Mouse (Mus musculus) heart, embryonic 10.5 days (tissue): ENCODE results near the gene Atp23. TPM values are rescaled to one million over a fixed set of nuclear protein-coding genes. Genes with fewer than 3 reads are reported as not detected.
A peak's percentile ranks its signal among the peaks of the same experiment; 100 is the strongest.

Experiments used
- DNase-seq: peaks from one replicate; pipeline ENCODE4 v3.0.0-alpha.2; 2017; ENCODE audit warnings: low spot score
- H3K27ac ChIP-seq: fragments of 300-500 bp; sonication (generic); 2 replicates; pipeline ENCODE4 v1.5.1; 2016; ENCODE audit warnings: mild to moderate bottlenecking
- H3K27me3 ChIP-seq: fragments of 300-500 bp; sonication (generic); 2 replicates; pipeline ENCODE4 v1.6.1; 2016; ENCODE audit warnings: mild to moderate bottlenecking; ENCODE audit not compliant: poor library complexity, insufficient read depth, severe bottlenecking
- H3K36me3 ChIP-seq: fragments of 300-500 bp; sonication (generic); 2 replicates; pipeline ENCODE4 v1.6.1; 2016; ENCODE audit warnings: mild to moderate bottlenecking, moderate library complexity
- H3K4me1 ChIP-seq: fragments of 300-500 bp; sonication (generic); 2 replicates; pipeline ENCODE4 v1.6.1; 2016; ENCODE audit warnings: mild to moderate bottlenecking
- H3K4me3 ChIP-seq: fragments of 300-500 bp; sonication (generic); 2 replicates; pipeline ENCODE4 v1.5.1; 2016; ENCODE audit warnings: mild to moderate bottlenecking, moderate library complexity
- H3K9me3 ChIP-seq: fragments of 300-500 bp; sonication (generic); 2 replicates; pipeline ENCODE4 v1.6.1; 2016; ENCODE audit warnings: mild to moderate bottlenecking, moderate library complexity
- WGBS: fragments of 180-500 bp; shearing (Covaris S2); methylation state at CpG from one replicate; pipeline ENCODE4 v1.1.7; 2016; 5-methylcytosine and 5-hydroxymethylcytosine counted together
- polyA plus RNA-seq: library from polyadenylated mRNA; unstranded; fragments of >200 nt; fragmentation: Nextera tagmentation; extraction: Ambion mirVana; gene quantifications from 2 replicates; pipeline ENCODE4 v1.2.1, GENCODE M21; 2016

The Atp23 gene
- polyA plus RNA-seq, 1 experiment from 2014 or later: 15.4 TPM

DNA sequence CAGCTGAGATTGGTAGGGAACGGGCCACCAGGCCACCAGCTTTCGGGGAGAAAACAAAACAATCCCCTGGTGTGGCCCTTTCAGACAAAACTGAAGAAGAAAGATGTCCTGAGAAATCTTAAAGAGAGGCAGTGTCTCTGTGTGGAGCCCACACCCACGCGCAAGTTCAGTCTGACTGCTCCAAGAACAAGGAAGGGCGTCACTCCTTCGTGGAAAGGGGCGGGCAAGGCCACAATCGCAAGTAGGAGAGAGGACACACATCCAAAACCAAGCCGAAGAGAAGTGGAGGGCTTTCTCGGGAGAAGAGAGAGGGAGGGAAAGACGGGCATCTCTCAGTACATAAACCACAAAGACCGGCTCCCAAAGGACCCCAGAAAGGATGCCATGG, 27.7 kb upstream of the Atp23 start:
- 22% methylated on average over 12 of the region's 12 CpGs for WGBS
- no peak for DNase-seq
- Histone ChIP-seq H3K27me3 (peaks cover 13% of the 10 kb centered on the region), H3K9me3 (no peaks in the 10 kb centered on the region), H3K36me3 (no peaks in the 10 kb centered on the region), H3K4me1 (peaks cover 63% of the 10 kb centered on the region), H3K27ac (peak overlapping the region; percentile 92), H3K4me3 (peak overlapping the region; percentile 69)

DNA sequence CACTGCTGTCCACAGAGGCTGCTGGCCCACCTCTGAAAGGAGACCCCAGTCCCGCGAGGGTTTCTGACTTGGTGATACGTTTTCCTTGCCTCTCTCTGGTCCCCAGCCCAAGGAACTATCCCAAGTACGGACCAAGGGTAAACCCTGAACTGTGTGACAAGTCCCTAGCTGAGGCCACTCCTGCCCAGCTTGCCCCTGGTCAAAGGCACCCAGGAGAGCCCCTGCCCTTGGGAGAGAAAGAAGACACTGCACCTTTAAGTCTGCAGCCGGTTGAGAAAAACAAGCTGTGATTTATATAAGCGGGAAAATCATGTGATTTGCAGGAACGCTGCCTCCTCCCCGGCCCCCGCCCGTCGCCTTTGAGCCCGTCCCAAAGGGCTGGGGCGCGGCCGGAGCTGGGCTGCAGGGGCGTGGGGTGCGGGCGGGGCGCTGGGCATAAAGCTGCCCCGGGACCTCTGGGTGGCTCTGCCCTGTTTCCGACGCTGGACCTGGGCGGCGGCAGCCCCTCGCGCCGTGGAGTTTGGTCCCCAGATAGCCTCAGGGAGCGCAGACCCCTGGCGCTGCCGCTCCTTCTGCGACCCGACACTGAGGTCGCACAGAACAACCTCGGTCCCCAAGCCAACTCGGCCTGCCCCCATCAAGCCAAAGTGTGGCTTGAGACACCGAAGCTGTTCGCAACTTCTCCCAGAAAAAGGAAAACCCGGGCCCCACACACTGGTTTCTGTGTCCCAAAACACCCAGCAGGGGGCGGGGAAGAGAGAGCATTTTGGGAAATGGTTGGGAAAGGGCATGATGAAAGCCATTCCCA, 27.1 kb upstream of the Atp23 start:
- WGBS: 1% methylated on average over 39 of the region's 39 CpGs

DNA sequence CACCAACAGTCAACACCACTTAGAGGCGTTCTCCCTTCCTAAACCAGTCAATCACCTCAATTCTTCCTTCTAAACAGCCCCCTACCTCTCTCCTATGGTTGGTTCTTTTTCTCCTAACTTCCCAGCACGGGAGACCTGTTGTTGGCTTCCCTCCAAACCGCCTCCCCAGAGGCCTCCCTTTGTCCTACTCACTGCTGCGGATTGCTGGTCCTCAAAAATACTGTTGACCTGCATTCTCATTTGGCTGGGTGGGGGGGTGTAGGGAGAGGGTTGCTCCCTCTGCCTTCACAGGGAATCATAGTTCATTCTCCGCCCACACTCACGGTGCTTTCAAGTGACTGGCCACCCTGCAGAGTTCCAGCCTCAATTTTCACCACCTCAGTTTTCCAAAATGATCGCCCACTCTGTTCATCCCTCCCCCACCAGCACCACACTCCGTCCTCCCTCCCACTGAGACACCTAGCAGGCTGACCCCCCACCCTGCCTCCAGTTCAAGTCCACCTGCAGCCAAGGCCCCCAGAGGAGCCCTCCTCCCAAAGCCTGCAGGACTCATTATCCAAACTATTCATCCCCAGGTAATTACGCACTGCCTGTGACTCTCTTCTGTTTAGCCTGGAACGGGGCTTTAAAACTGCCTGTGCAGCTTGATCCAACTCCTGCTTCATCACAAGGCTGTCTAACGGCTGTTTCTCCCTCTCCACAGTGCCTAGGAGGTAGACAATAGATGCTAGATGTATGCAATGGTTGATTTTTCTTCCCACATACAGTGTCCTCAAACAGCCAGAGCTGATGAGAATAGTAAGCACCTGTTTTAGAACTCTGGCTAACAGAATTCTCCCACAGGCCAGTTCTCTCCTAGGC, 26.2 kb upstream of the Atp23 start:
- no peaks in the 10 kb centered on the region for H3K36me3 ChIP-seq
- no peaks in the 10 kb centered on the region for H3K9me3 ChIP-seq
- peaks cover 13% of the 10 kb centered on the region for H3K27me3 ChIP-seq
- H3K4me1 ChIP-seq: peaks cover 59% of the 10 kb centered on the region
- no peak for DNase-seq
- WGBS: 27% methylated on average over 11 of the region's 11 CpGs
- H3K4me3 ChIP-seq: peak overlapping the region; percentile 69
- H3K27ac ChIP-seq: peak overlapping the region; percentile 92

More for the DNA sequence above, 27.1 kb upstream of the Atp23 start:
- Histone ChIP-seq H3K27ac (peak overlapping the region; percentile 92), H3K36me3 (no peaks in the 10 kb centered on the region), H3K4me3 (peak overlapping the region; percentile 69), H3K9me3 (no peaks in the 10 kb centered on the region), H3K27me3 (peaks cover 13% of the 10 kb centered on the region), H3K4me1 (peaks cover 59% of the 10 kb centered on the region)
- DNase-seq: peak; percentile 86

DNA sequence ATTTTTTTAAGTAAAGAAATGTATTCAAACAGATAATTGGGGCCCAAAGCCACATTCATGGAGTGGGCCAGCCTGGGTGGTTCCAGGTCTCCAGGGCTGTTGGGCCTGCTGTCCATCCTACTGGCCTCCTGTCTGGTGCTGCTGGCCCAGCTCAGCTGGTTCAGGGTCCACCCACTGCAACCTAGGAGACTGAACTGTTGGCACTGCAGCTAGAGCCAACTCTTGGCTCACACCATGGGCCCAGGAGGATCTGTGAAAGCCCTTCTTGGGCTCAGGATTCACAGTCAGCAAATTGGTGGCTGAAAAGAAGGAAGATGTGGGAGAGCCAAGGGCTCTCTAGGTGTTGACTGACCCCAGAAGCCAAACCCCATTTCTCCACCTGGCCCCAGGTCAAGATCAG, 24.2 kb upstream of the Atp23 start:
- H3K27me3 ChIP-seq: peaks cover 13% of the 10 kb centered on the region
- H3K27ac ChIP-seq: no peak overlapping the region
- H3K4me1 ChIP-seq: peaks cover 43% of the 10 kb centered on the region
- H3K9me3 ChIP-seq: no peaks in the 10 kb centered on the region
- no peak overlapping the region for H3K4me3 ChIP-seq
- DNase-seq: no peak
- H3K36me3 ChIP-seq: no peaks in the 10 kb centered on the region

DNA sequence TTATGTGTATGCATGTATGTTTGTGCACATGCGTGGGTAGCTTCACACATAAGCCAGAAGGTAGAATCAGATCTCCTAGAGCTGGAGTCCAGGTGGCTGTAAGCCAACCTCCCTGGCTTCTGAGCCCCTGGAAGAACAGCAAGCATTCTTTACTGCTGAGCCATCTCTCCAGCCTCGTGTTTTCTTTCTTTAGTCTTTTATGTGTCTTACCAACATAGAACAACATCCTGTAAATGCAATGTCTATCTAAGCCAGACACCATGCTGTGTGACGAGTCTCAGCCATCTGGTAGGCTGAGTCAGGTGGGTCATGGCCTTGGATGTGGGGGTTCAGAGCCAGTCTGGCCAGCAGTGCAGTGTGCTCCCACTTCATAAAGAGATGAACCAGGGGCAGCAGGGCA, 22.9 kb upstream of the Atp23 start:
- no peak overlapping the region for H3K4me3 ChIP-seq
- no peak for DNase-seq
- peaks cover 13% of the 10 kb centered on the region for H3K27me3 ChIP-seq
- WGBS: 52% methylated on average over 3 of the region's 3 CpGs
- H3K36me3 ChIP-seq: no peaks in the 10 kb centered on the region
- H3K27ac ChIP-seq: no peak overlapping the region
- H3K9me3 ChIP-seq: no peaks in the 10 kb centered on the region
- peaks cover 30% of the 10 kb centered on the region for H3K4me1 ChIP-seq

- Histone ChIP-seq H3K4me3 (no peak overlapping the region), H3K4me1 (peaks cover 3% of the 10 kb centered on the region; the same call in 1 of the 2 replicates), H3K27ac (no peak overlapping the region), H3K27me3 (peaks cover 7% of the 10 kb centered on the region; the same call in 1 of the 2 replicates), H3K36me3 (no peaks in the 10 kb centered on the region), H3K9me3 (no peaks in the 10 kb centered on the region)
- no peak for DNase-seq
- 90% methylated on average over 3 of the region's 3 CpGs for WGBS
These were observed 19.1 kb upstream of the Atp23 start for GRCm38 (mm10) chr10:126920220-126920619.

GRCm38 (mm10) chr10:126919067-126919466, 17.9 kb upstream of the Atp23 start:
- H3K27ac ChIP-seq: no peak overlapping the region
- H3K4me1 ChIP-seq: peaks cover under 1% of the 10 kb centered on the region; the same call in 1 of the 2 replicates
- peaks cover 7% of the 10 kb centered on the region; the same call in 1 of the 2 replicates for H3K27me3 ChIP-seq
- H3K4me3 ChIP-seq: no peak overlapping the region
- H3K36me3 ChIP-seq: no peaks in the 10 kb centered on the region
- no peaks in the 10 kb centered on the region for H3K9me3 ChIP-seq
- DNase-seq: peak; percentile 95
- 3% methylated on average over 9 of the region's 9 CpGs for whole genome bisulfite sequencing

GRCm38 (mm10) chr10:126914288-126914687, 13.1 kb upstream of the Atp23 start:
- no peak for DNase-seq
- WGBS: 86% methylated on average over 5 of the region's 5 CpGs

DNA sequence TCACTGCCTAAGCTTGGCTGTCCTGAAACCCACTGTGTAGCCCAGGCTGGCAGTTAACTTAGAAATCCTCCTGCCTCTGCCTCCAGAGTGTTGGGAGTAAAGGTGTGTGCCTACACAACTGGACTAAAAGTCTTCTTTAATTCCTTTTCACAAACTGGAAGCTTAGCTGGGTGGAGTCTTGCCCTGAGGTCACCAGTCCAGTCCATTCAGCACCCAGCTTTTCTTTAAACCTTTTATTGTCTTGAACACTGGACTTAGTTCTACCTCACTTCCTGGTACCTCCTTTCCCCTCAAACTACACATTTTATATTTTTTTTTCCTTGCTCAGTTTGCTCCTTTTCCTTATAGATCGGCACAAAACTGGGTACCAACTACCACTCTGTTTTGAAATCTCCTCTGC, 10.3 kb upstream of the Atp23 start:
- 78% methylated on average over 1 of the region's 1 CpGs for WGBS
- Histone ChIP-seq H3K27ac (no peak overlapping the region), H3K4me3 (no peak overlapping the region), H3K4me1 (no peaks in the 10 kb centered on the region), H3K9me3 (no peaks in the 10 kb centered on the region), H3K36me3 (no peaks in the 10 kb centered on the region), H3K27me3 (no peaks in the 10 kb centered on the region; the same call in 1 of the 2 replicates)
- no peak for DNase-seq

More at GRCm38 (mm10) chr10:126914288-126914687, 13.1 kb upstream of the Atp23 start:
- Histone ChIP-seq H3K4me1 (no peaks in the 10 kb centered on the region), H3K27me3 (peaks cover 7% of the 10 kb centered on the region; the same call in 1 of the 2 replicates), H3K36me3 (no peaks in the 10 kb centered on the region), H3K27ac (no peak overlapping the region), H3K4me3 (no peak overlapping the region), H3K9me3 (no peaks in the 10 kb centered on the region)

DNA sequence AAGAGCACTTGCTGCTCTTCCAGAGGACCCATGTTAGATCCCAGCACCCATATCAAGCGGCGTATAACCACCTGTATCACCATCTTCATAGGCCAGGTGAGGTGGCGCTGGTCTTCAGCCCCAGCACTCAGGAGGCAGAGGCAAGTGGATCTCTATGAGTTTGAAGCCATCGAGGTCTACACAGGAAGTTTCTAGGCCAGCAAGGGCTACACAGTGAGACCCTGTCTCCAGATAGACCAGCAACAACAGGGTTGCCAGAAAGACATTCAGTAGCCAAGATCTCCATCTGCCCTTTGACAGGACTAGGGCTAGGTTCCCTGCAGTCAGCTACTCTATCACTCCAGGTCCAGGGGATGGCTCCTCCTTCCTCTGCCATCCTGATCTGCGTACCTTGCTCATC, 5.7 kb upstream of the Atp23 start:
- 88% methylated on average over 5 of the region's 5 CpGs for WGBS
- no peaks in the 10 kb centered on the region for H3K9me3 ChIP-seq
- no peak overlapping the region for H3K4me3 ChIP-seq
- no peak for DNase-seq
- H3K27ac ChIP-seq: no peak overlapping the region
- no peaks in the 10 kb centered on the region for H3K4me1 ChIP-seq
- H3K36me3 ChIP-seq: no peaks in the 10 kb centered on the region
- no peaks in the 10 kb centered on the region; the same call in 1 of the 2 replicates for H3K27me3 ChIP-seq

DNA sequence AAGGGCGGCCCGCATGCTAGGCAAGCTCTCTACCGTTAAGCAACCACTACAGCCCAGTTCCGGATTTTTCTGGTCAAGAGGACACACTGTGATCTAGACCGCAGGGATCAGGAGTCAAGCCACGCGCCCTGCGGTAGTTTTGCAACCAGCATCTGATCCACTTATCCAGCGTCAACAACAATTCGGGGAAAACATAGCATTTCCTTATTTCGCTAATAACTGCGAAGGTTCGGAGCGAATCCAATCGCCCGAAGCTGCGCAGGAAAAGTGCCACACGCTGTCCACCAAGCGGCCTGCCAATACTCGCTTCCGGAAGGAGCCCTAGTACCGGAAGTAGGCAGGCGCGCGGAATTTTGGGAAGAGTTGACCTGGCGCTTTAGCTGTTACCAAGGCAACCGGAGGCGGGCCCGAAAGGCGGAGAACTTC, 4.5 kb upstream of the Atp23 start:
- peak overlapping the region; percentile 91 for H3K27ac ChIP-seq

GRCm38 (mm10) chr10:126905086-126905485, 3.9 kb upstream of the Atp23 start:
- Histone ChIP-seq H3K27me3 (no peaks in the 10 kb centered on the region), H3K36me3 (no peaks in the 10 kb centered on the region), H3K27ac (peak overlapping the region; percentile 91), H3K4me3 (peak overlapping the region; percentile 63), H3K4me1 (0 out of 2 replicates have a peak, but pooled peaks cover 4% of the 10 kb centered on the region), H3K9me3 (no peaks in the 10 kb centered on the region)
- 59% methylated on average over 8 of the region's 8 CpGs for WGBS
- no peak for DNase-seq

More for the DNA sequence above, 4.5 kb upstream of the Atp23 start:
- H3K27me3 ChIP-seq: no peaks in the 10 kb centered on the region
- WGBS: 1% methylated on average over 30 of the region's 30 CpGs
- H3K4me3 ChIP-seq: peak overlapping the region; percentile 63
- H3K4me1 ChIP-seq: 0 out of 2 replicates have a peak, but pooled peaks cover under 1% of the 10 kb centered on the region
- no peaks in the 10 kb centered on the region for H3K9me3 ChIP-seq
- H3K36me3 ChIP-seq: no peaks in the 10 kb centered on the region
- peak; percentile 97 for DNase-seq

DNA sequence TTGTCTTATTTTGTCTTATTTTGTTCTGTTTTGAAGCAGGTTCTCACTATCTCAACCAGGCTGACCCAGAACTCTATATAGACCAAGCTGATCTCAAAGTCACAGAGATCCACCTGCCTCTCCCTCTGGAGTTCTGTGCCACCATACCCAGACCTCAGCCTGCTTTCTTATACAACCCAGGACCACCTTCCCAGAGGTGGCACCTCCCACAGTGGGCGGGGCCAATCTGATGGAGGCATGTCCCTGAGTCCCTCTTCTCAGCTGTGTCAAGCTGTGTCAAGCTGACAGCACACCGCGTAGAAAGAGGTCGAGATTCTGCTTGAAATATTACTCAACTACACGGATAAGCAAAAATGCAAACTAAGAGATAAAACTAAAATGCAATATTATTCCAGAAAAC, 3.1 kb upstream of the Atp23 start:
- no peak overlapping the region for H3K4me3 ChIP-seq
- WGBS: 29% methylated on average over 5 of the region's 5 CpGs
- no peaks in the 10 kb centered on the region for H3K27me3 ChIP-seq
- H3K9me3 ChIP-seq: no peaks in the 10 kb centered on the region
- H3K36me3 ChIP-seq: no peaks in the 10 kb centered on the region
- no peak for DNase-seq
- 0 out of 2 replicates have a peak, but pooled peaks cover 4% of the 10 kb centered on the region for H3K4me1 ChIP-seq
- H3K27ac ChIP-seq: no peak overlapping the region
